Mouse (Mus musculus) lung, postnatal 0 days (tissue): ENCODE measurements around the gene Sele.

Source experiments
- CTCF ChIP-seq: IDR thresholded peaks from 2 replicates; pipeline ENCODE4 v1.5.1; 2016; ENCODE audit warnings: antibody characterized with exemption, mild to moderate bottlenecking
- EP300 ChIP-seq: IDR thresholded peaks from 2 replicates; pipeline ENCODE4 v1.6.1; 2016; ENCODE audit warnings: antibody characterized with exemption, mild to moderate bottlenecking, control low read depth

DNA sequence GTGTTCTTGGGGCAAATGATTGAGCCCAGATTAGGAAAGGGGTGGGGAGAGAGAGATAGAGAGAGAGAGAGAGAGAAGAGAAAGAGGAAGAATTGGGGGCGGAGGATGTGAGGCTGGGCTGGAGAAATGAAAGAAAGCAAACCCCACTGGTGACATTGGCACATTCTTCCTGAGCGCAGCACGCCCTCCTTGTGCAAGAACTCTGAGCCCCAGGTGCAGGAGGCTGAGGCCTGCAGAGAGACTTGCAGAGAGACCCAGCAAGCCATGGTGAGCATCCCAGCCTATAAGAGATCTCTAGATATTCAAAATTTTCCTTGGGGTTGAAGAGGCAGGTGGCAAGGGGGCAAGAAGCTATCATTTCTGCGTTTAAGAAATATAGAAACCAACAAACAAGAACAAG lies 13.9 kb downstream of the Sele start, which contains the start of gene Sell:
- TF ChIP-seq CTCF (no peak), EP300 (no peak)
